Mouse (Mus musculus): ENCODE measurements around the gene Pde6g. TPM values are rescaled to one million over a fixed set of nuclear protein-coding genes. Genes with fewer than 3 reads are reported as not detected.

Gene Pde6g
- total RNA-seq, 2 experiments from 2014 or later, result 0.23 to 0.41 TPM

GRCm38 (mm10) chr11:120467051-120467735, 13.9 kb upstream of the Pde6g start, which contains the start of gene Arl16:
Gene Arl16, minus strand, starts transcription at chr11:120467607.
- DNase-seq, result peak; percentile 91

- DNase-seq, result no peak
Measured at GRCm38 (mm10) chr11:120465521-120465920, 12.2 kb upstream of the Pde6g start.

GRCm38 (mm10) chr11:120464365-120464764, 11.1 kb upstream of the Pde6g start:
- no peak for DNase-seq

GRCm38 (mm10) chr11:120463536-120463935, 10.2 kb upstream of the Pde6g start:
- no peak for DNase-seq

GRCm38 (mm10) chr11:120458847-120459597, 5.7 kb upstream of the Pde6g start:
- DNase-seq, result no peak

GRCm38 (mm10) chr11:120457772-120458751, 4.8 kb upstream of the Pde6g start, which contains the start of the genes Oxld1 and Ccdc137:
Gene Oxld1, minus strand, starts transcription at chr11:120458068.
Gene Ccdc137, plus strand, starts transcription at chr11:120458115.
- DNase-seq, result peak; percentile 73

GRCm38 (mm10) chr11:120457370-120457769, 4.1 kb upstream of the Pde6g start:
- no peak for DNase-seq

- DNase-seq, result no peak
Measured at GRCm38 (mm10) chr11:120455413-120455812, 2.1 kb upstream of the Pde6g start.

GRCm38 (mm10) chr11:120454965-120455364, 1.7 kb upstream of the Pde6g start:
- DNase-seq, result no peak

GRCm38 (mm10) chr11:120452246-120452645, 1.1 kb downstream of the Pde6g start:
- no peak for DNase-seq

- no peak for DNase-seq
Measured at GRCm38 (mm10) chr11:120447179-120447578, 6.1 kb downstream of the Pde6g start.

GRCm38 (mm10) chr11:120445475-120445874, 7.8 kb downstream of the Pde6g start:
- no peak for DNase-seq

- DNase-seq, result no peak
Measured at GRCm38 (mm10) chr11:120444106-120444505, 9.2 kb downstream of the Pde6g start.

GRCm38 (mm10) chr11:120442765-120443280, 10.5 kb downstream of the Pde6g start:
- DNase-seq, result no peak

- no peak for DNase-seq
Measured at GRCm38 (mm10) chr11:120442344-120442743, 11.0 kb downstream of the Pde6g start, which contains the start of gene Tspan10. Gene Tspan10, plus strand, starts transcription at chr11:120442644.

GRCm38 (mm10) chr11:120437857-120438385, 15.4 kb downstream of the Pde6g start:
- no peak for DNase-seq

GRCm38 (mm10) chr11:120437152-120437856, 16.0 kb downstream of the Pde6g start, which contains the start of gene Nploc4:
Gene Nploc4, minus strand, starts transcription at chr11:120437708.
- DNase-seq, result peak; percentile 93

GRCm38 (mm10) chr11:120426727-120427126, 26.6 kb downstream of the Pde6g start:
- DNase-seq, result no peak

- DNase-seq, result peak; percentile 64
Measured at GRCm38 (mm10) chr11:120423569-120424295, 29.6 kb downstream of the Pde6g start.

Measured in gastrocnemius, postnatal 10 days (tissue).